Mouse (Mus musculus) thymus, postnatal 10 days (tissue): Measurements from ENCODE around the gene Zfp260.
"Not testable (repeated sequence)": the region's sequence is repeated elsewhere in the genome, so short reads cannot be mapped to it uniquely, and the experiment has no call there.

Experiments
- DNase-seq, 2 experiments: peaks; one replicate each; pipeline ENCODE4 v3.0.0; 2021; ENCODE audit warnings: low spot score in 2 of 2

Zfp260 gene

GRCm38 (mm10) chr7:30094646-30095429, at the start of gene Zfp260:
Zfp260 (plus strand) TSS chr7:30094777.
- peak; percentile 87 to 91 for DNase-seq

GRCm38 (mm10) chr7:30048126-30048525, 46.5 kb upstream of the Zfp260 start:
- no peak for DNase-seq

GRCm38 (mm10) chr7:30050882-30051548, 43.6 kb upstream of the Zfp260 start, which contains the start of gene Zfp14:
Zfp14 (minus strand) TSS chr7:30051380.
- DNase-seq = peak; percentile 79 to 85

- DNase-seq = no peak
Measured at GRCm38 (mm10) chr7:30053591-30053990, 41.0 kb upstream of the Zfp260 start.

GRCm38 (mm10) chr7:30060341-30060740, 34.2 kb upstream of the Zfp260 start:
- DNase-seq = no peak

GRCm38 (mm10) chr7:30062478-30062877, 32.1 kb upstream of the Zfp260 start:
- DNase-seq = peak in 1 of 2 experiments; percentile 20

GRCm38 (mm10) chr7:30064622-30065021, 30.0 kb upstream of the Zfp260 start:
- DNase-seq = no peak

GRCm38 (mm10) chr7:30072146-30073028, 22.2 kb upstream of the Zfp260 start, which contains the start of gene Zfp82:
Zfp82 (minus strand) TSS chr7:30072900.
- peak; percentile 85 to 87 for DNase-seq

GRCm38 (mm10) chr7:30086524-30086923, 8.1 kb upstream of the Zfp260 start:
- no peak for DNase-seq

GRCm38 (mm10) chr7:30089405-30089804, 5.2 kb upstream of the Zfp260 start:
- DNase-seq = peak in 1 of 2 experiments; percentile 11

- peak; percentile 89 to 95 for DNase-seq
Measured at GRCm38 (mm10) chr7:30090092-30090969, 4.2 kb upstream of the Zfp260 start, which contains the start of the genes Gm26920 and Zfp566. Gm26920 (minus strand) TSS chr7:30090410. Zfp566 (minus strand) TSS chr7:30090527.

- DNase-seq = no peak
Measured at GRCm38 (mm10) chr7:30090970-30091585, 3.5 kb upstream of the Zfp260 start.

- no peak for DNase-seq
Measured at GRCm38 (mm10) chr7:30092666-30093065, 1.9 kb upstream of the Zfp260 start.

GRCm38 (mm10) chr7:30093918-30094415, 610 bp upstream of the Zfp260 start:
- DNase-seq = no peak

- no peak for DNase-seq
Measured at GRCm38 (mm10) chr7:30095551-30096125, 1.1 kb downstream of the Zfp260 start.

- DNase-seq = peak; percentile 66 to 71
Measured at GRCm38 (mm10) chr7:30099297-30099696, 4.7 kb downstream of the Zfp260 start.

- DNase-seq = no peak
Measured at GRCm38 (mm10) chr7:30116076-30116475, 21.5 kb downstream of the Zfp260 start.

- DNase-seq = not testable (repeated sequence)
Measured at GRCm38 (mm10) chr7:30117935-30118334, 23.4 kb downstream of the Zfp260 start.

GRCm38 (mm10) chr7:30121308-30122187, 27.0 kb downstream of the Zfp260 start, which contains the start of gene Zfp382:
Zfp382 (plus strand) TSS chr7:30121942.
- peak; percentile 81 to 90 for DNase-seq
